Mouse (Mus musculus) skeletal muscle tissue, adult 2 months (tissue): ENCODE measurements around the gene C6.

Experiments
- DNase-seq: peaks from one replicate; pipeline ENCODE4 v3.0.0-alpha.2; 2012; ENCODE audit warnings: low read depth, low spot score

Gene C6

DNA sequence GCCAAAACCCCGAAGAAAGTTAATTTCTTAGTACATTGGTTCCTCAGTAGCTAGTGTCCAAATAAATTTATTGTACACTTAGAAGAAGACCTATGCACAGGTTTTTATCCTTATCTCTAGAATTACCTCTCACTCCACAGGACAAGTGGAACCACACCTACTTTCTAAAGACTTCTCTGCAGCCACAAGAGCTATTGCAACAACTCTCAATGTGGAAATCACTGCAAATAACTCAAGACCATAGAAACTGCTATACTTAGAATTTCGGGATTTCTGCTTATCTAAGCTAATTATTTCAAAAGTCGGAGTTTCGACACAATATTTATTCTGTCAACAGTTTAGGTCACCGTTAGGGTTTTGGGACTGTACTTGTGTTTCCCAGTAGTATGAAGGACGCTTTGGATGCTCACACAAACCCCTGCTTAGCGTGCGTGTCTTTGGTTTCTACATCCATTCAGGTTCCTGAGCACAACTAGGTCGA, at the start of gene C6:
C6 (plus strand) TSS at position 346 of the 481 bp plus-strand sequence.
- no peak for DNase-seq

DNA sequence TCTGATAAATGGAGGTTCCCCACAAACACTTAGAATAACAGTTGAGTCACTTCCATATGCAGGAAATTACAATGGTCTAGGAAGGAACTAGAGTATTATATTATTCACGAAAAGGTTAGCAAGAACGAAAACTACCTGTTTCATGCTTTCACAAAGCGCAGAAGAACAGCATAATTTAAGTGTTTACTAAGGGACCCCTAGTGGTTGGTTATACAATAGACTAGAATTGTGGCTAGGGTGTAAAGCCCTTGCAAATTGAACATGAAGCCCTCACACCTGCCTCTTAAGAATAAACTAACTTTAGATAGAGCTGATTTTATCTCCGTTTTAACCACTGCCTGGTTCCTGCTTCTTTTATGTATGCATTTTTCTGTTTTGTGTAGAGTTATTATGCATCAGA, 29.4 kb upstream of the C6 start:
- DNase-seq = no peak

DNA sequence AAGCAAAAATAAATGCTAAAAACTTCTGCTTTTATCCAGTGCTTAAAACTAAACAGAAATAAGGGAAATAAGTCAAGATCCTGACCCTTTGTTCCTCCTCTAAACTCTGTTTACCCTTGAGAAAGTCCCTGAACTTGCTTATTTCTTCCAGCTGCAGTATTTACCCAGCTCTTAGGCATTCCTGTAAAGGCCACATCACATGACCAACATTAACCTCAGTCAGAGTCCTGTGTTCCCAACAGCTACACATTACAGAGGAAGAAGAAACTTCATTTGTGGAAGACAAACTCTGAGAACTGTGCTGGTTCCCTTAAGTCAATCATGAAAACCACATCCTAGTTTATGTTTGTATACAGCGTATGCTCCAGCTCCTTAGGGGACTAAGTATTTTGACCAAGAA, 7.2 kb downstream of the C6 start:
- no peak for DNase-seq

DNA sequence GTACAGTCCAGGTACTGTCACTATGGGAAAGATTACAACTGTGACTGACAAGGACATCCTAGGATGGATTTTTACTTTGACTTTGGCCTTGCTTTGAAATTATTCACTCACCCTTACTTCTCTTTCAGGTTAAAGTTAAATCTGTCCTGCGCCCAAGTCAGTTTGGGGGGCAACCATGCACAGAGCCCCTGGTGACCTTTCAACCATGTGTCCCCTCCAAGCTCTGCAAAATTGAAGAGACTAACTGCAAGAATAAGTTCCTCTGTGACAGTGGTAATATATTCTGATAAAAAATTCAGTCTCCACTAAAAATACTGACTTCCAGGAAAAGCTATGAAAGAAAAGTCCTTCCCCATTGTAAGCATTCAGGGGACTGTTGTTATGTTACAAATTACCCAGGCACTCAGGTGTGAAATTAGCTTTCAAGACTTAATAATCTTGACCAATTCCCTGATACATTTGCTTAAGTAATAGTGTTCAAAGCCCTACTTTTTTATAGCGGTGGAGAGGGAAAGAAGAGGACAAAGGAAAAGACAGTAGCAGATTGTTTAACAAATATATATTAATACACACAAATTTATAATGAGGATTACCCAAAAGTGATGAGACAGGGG, 8.1 kb downstream of the C6 start:
- DNase-seq = no peak

DNA sequence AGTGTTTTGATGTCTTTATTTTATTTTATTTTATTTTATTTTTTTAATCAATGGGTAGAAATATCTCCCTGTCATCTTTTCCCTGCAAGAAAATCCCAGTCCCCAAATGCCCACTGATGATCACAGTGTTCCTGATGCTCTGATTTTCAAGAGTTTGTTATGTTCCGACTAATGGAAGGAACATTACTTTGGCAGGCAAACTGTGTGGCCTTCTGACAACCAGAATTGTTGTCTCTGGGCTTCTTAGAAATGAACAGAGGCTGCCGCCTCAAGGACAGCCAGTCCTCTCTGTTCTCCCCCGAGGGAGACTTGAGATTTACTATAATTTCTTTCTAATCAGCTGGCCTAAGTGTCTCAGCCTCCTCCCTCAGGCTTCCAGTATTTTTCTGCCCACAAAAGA, 20.7 kb downstream of the C6 start:
- peak; percentile 69 for DNase-seq

DNA sequence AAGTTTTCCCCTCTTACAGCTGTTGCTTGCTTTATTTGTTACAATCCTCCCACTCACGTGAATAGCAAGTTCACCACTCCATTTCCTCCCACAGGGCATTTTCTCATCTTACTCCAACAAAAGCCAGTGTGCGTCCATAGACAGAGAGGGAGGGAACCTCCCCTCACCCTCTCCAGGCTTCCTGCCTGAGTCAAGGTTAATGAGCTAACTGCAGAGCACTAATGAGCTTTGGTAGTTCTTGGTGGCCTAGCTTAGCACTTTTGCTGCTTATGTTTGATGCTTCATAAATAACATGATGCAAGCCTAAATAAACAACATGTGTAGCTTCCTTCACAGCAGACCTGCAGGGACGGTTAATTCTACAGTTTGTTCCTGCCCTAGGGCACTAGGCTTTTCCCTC, 63.4 kb downstream of the C6 start:
- no peak for DNase-seq

DNA sequence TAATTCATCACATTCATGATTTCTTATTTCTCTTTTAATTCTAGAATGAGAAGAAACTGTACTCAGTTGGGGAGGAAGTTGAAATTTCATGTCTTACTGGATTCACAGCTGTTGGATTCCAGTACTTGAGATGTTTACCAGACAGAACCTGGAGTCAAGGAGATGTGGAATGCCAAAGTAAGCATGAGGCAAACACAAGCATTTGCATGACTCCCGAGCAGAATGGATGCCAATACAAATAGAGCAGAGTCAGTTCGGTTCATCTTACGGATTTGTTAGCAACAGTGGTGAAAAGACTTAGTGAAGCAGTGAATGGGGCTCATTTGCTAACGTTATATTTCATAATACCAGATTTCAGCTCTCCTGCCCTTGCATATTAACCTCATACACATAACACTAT, 69.9 kb downstream of the C6 start:
- DNase-seq = peak; percentile 50

DNA sequence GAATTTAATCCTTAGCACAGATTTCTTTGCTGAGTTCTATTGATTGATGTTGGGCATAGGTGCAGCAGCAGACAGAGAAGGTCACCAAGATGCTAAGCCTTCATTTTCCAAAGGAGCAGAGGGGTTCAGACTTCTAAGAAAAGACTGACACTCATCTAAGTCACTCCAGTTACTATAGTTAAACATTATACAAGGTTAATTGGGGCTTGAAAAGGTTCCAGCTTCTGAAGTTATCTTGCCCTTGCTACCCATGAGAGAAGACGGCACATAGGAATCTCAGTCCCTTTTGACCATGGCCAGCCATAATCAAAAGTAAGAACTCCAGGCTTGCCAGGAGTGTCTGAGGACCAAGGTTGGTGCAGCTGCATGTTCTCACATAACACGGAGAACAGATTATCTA, 77.3 kb downstream of the C6 start:
- DNase-seq = no peak

DNA sequence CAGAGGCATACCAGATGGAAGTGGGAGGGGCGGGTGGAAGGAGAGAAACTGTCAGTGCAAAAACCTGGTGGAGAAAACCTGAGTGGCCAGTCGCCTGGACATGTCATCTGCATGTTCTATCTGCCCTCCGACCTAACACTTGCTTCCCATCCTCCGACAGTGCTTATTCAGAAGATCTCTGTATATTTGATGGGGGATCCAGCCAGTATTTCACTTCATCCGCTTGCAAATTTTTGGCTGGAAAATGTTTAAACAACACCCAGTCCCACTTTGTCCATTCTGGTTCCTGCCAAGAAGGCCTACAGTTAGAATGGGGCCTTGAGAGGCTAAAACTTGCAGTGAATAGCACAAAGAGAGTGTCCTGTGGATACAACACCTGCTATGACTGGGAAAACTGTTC, 81.2 kb downstream of the C6 start:
- no peak for DNase-seq

DNA sequence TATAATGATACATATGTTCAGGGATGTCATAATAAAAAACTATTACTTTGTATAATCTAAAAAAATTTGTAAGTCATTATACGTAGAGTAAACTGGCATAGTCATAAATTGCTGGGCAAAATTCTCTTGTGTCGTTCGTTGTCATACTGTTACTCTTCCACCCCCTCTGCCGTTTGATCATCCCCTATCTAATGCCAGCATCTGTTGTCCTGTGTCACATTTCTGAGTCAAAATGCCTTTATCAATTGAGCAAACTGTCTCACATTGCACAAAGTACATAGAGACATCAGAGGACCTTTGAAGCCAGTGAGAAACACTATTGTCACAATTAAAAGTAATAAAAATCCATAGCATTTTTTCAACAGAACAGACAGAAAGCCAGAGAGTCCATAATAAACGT, 88.0 kb downstream of the C6 start:
- DNase-seq = no peak

DNA sequence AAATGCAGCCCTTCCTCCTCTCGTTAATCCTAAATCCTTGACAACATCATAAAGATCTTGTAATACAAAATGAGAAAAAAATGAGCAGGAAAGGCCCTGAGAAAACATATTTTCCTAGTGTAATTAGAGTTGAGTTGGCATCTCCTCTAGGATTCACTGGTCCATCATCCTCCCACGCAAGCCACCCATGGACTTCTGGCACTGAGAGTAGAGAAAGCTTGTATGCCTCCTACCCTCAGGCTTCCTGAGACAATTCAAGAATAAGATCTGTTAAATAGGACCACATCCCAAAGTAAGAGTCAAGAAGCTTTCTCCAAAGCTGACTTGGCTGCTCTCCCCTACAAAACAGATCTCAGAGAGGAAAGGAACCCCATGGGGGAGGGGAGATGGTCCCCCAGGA, 88.7 kb downstream of the C6 start:
- no peak for DNase-seq

DNA sequence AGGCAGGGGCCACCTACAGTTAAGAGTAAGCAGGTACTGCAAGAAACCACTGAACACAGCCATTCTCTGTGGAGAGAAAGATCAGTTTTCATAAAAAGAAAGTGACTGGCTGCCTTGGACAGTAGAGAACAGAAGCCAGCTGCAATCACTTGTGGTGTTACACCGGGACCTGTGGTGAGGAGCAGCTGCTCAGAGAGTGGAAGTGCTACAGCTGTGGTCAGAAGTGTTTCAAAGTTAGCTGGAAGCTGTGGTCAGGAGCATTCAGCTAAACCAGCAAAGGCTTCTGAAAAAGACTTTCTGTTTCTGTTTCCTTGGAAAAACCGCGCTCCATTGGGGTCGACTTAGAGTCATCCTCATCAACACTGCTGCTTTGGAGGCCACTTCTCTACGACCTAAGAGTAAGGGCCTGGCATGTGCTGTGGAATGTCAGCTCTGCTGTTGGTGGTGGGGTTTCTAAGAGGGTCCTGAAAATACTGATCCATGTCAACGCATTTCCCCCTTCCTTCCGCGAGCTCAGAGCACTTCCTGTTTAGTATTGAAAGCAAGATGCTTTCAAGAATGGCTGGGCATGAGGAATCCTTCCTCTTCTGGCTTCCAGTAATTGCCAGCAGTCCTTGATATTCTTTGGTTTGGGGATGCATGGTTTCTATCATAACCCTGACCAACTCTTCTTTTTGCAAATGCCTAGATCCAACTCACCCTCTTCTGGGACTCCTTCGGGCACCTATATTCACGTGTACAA, 89.9 kb downstream of the C6 start:
- DNase-seq = peak; percentile 52

DNA sequence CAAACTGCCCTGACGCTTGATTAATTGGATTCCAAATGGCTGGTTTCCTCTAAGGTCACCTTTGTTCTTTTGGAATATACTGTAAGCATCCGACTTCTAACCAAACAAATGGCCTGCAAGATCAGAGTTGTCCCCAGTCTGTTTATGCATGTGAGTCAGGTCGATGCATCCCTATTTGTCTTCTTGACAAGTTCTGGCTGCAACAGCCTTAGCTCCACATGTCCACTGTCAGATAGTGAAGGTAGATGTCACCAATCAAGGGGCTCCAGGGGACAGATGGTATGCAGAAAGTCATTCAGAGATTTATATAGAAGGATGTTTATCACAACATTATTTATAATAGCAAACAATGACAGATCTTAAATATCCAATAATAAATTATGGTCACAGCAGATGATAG, 91.5 kb downstream of the C6 start:
- no peak for DNase-seq

DNA sequence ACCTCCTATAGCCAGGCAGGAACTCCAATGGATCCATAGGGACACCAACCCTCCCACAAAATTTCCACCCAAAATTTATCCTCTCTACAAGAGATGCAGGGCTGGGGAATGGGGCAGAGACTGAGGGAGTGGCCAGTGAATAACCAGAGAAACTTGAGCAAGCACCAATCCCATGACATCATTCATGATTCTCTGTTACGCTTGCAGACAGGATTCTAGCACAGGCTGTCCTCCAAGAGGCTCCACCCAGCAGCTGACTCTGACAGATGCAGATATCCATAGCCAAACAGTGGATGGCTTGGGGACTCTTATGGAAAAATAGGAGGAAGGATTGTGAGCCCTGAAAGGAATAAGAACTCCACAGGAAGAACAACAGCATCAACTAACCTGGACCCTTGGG, 94.2 kb downstream of the C6 start:
- DNase-seq = peak; percentile 64

DNA sequence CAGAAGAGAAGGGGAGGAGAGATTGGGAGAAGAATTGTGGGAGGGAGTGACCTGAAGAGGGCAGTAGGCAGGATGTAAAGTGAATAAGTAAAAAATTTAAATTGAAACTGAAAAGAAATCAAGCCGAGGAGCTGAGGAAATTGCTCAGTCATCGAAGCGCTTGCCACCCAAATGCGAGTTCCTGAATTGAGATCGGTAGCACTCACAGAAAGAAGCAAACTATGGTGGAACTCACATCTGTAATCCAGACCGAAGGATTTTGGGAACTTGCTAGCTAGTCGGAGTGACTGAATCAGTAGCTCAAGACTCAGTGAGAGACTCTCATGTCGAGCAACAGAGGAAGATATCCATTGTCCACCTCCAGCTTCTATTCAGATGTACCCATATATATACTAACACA, 94.8 kb downstream of the C6 start:
- DNase-seq = no peak

DNA sequence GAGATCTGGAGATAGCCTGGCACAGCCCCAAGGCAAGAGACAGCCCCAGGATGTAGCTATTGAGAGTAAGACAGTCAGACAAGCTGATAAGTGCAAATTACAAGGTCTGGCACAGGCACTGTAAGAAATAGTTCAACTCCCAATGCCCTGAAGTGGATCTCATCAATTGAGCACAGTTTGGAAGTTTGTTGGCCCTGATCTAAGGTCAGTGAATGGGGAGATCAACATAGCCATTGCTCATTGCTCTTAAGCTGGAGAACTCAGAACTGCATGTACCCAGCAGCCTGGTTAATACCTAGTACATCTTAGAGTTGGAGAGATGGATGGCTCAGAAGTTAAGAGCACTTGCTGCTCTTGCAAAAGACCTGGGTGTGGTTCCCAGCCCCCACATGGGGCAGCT, 100.8 kb downstream of the C6 start:
- DNase-seq = peak; percentile 75

DNA sequence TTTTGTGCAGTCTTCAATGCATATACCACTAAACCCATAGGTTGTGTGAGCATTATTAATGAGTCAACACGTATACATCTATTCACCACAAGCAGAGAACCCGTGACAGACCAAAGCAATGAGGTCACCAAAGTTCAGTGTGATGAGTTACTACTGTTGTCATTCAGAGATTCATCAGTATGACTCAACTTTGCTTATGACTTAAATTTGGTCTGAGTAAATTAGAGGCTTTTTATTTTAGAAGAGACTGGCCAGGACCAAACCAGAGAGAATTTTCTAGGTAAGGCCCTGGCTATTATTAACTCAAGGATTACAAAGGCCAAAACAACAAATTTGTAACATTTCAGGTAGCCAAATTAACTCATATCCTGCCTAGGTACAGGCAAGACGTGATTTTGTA, 109.4 kb downstream of the C6 start:
- DNase-seq = no peak

DNA sequence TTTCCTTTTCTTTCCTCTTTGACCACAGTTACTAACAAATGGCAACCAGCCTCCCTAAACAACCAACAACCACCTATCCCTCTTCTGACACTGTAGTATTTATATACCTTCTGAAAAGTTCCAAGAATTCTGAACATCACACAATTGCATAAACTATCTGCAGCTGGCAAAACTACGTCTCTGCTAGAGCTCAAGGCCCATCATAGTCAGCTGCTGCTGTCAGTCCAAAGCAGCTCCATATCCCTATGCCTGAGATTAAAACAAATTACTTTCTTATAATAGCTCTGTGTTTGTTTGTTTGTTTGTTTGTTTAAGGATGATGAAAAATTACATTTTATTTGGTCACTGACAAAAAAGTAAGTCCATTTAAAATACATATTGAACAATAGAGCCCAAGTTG, 123.0 kb downstream of the C6 start:
- DNase-seq = no peak
